Comparison of ENCODE assay signal across 25 mouse cellular contexts in genomic region chr1:37042769-37043168, GRCm38 (mm10). TPM values are rescaled to one million over a fixed set of nuclear protein-coding genes. Genes with fewer than 3 reads are reported as not detected.
DNase-seq lines count a peak whose midpoint lies in the region; ATAC-seq lines count a peak whose summit lies in the region.
"Had no signal": no experiment of that assay in that cellular context is flagged by ENCODE, and none has a peak within 500 bp of the region (broad histone marks: within the 10 kb centered on the region; RNA-seq: fewer than 3 reads in every experiment).

No protein-coding gene starts in this region.

- H3K4me1 ChIP-seq in heart, embryonic 12.5 days (replicated peaks): no peaks in the 10 kb centered on the region
- H3K4me1 ChIP-seq: forebrain, embryonic 13.5 days; forebrain, embryonic 15.5 days had no signal

- H3K9me3 ChIP-seq in heart, embryonic 12.5 days (replicated peaks): peaks cover 6% of the 10 kb centered on the region
- H3K9me3 ChIP-seq: forebrain, embryonic 13.5 days; forebrain, embryonic 15.5 days; G1E had no signal

- no peak overlapping the region for H3K27ac ChIP-seq in heart, embryonic 12.5 days (ENCODE audit: poor library complexity, severe bottlenecking)
- H3K27ac ChIP-seq: embryonic facial prominence, embryonic 10.5 days; embryonic facial prominence, embryonic 12.5 days; forebrain, embryonic 13.5 days; forebrain, embryonic 15.5 days had no signal

- H3K4me2 ChIP-seq in heart, embryonic 12.5 days: no peak overlapping the region
- H3K4me2 ChIP-seq: embryonic facial prominence, embryonic 12.5 days; forebrain, embryonic 13.5 days; forebrain, embryonic 15.5 days had no signal

- no peaks in the 10 kb centered on the region for H3K36me3 ChIP-seq in heart, embryonic 12.5 days
- H3K36me3 ChIP-seq: embryonic facial prominence, embryonic 10.5 days; forebrain, embryonic 15.5 days; G1E had no signal

- ATAC-seq in heart, embryonic 12.5 days (ENCODE audit: insufficient number of reproducible peaks, low FRiP score): no peak
- ATAC-seq: activated CD4-positive, CD25-positive, alpha-beta regulatory T cell, adult 4 months; CD4-positive, CD25-positive, alpha-beta regulatory T cell, adult 4 months; forebrain, embryonic 13.5 days; forebrain, embryonic 15.5 days; Patski had no signal

- no peaks in the 10 kb centered on the region for H3K27me3 ChIP-seq in heart, embryonic 12.5 days (replicated peaks)
- H3K27me3 ChIP-seq: CH12.LX; embryonic facial prominence, embryonic 12.5 days; forebrain, embryonic 13.5 days; forebrain, embryonic 15.5 days had no signal

- peak; percentile 59 for DNase-seq in heart, adult 11 months
- DNase-seq in ES-CJ7 (ENCODE audit: low read depth, low spot score) (peak; percentile 54), R1 (ENCODE audit: low read depth, low spot score) (peak; percentile 69)
- DNase-seq in thymus, adult 18-20 months: no peak
- no peak for DNase-seq in cerebellum, postnatal 14 days
- no peak for DNase-seq in cerebellum, postnatal 10 days
- DNase-seq: adrenal gland, adult 8-10 months; adrenal gland, postnatal 14 days; adrenal gland, postnatal 36 days; B cell, adult 2 months; cerebellum, adult 11-12 months; cerebellum, adult 2 months; cerebellum, adult 9-10 months; cerebellum, postnatal 25 days had no signal

- 81% methylated on average over 8 of the region's 8 CpGs for WGBS in heart, embryonic 12.5 days

- no peak overlapping the region for H3K4me3 ChIP-seq in heart, embryonic 12.5 days
- H3K4me3 ChIP-seq: embryonic facial prominence, embryonic 10.5 days; embryonic facial prominence, embryonic 12.5 days; forebrain, embryonic 13.5 days; forebrain, embryonic 15.5 days had no signal

- no peak overlapping the region for H3K9ac ChIP-seq in heart, embryonic 12.5 days
- H3K9ac ChIP-seq: embryonic facial prominence, embryonic 12.5 days; forebrain, embryonic 13.5 days; forebrain, embryonic 15.5 days had no signal

RNA-seq across cellular contexts. Expression of gene Vwa3b, which starts 16.4 kb away (rescaled TPM):
- polyA plus RNA-seq in heart, embryonic 12.5 days (2016; fragmentation: Nextera tagmentation; extraction: Ambion mirVana): 0.09 TPM in 1 of 2 replicates, not detected in the other
- polyA plus RNA-seq: forebrain, embryonic 11.5 days; G1E; Patski had no signal

Comparison
In these comparisons a context has a peak if more than half of its experiments do, and no peak if none do; other contexts are left out.
1. DNase-seq: peak in heart, adult 11 months (single experiment), ES-CJ7 (single experiment) and R1 (single experiment); none in thymus, adult 18-20 months (0 of 2), cerebellum, postnatal 14 days (0 of 2) and cerebellum, postnatal 10 days (0 of 2).